Mouse (Mus musculus): ENCODE data around the gene Gm32742.
"Not testable (repeated sequence)": the region's sequence is repeated elsewhere in the genome, so short reads cannot be mapped to it uniquely, and the experiment has no call there.

Gene Gm32742

GRCm38 (mm10) chr9:51147294-51147693, 18.0 kb downstream of the Gm32742 start:
- DNase-seq (ENCODE audit: low spot score), result no peak

GRCm38 (mm10) chr9:51146496-51146895, 18.8 kb downstream of the Gm32742 start:
- DNase-seq (ENCODE audit: low spot score), result no peak

- no peak for DNase-seq (ENCODE audit: low spot score)
Measured at GRCm38 (mm10) chr9:51144218-51144617, 21.1 kb downstream of the Gm32742 start.

- DNase-seq (ENCODE audit: low spot score), result no peak
Measured at GRCm38 (mm10) chr9:51143437-51143836, 21.9 kb downstream of the Gm32742 start.

- no peak for DNase-seq (ENCODE audit: low spot score)
Measured at GRCm38 (mm10) chr9:51140711-51141110, 24.6 kb downstream of the Gm32742 start.

GRCm38 (mm10) chr9:51139401-51139800, 25.9 kb downstream of the Gm32742 start:
- DNase-seq (ENCODE audit: low spot score), result not testable (repeated sequence)

GRCm38 (mm10) chr9:51138301-51138700, 27.0 kb downstream of the Gm32742 start:
- no peak for DNase-seq (ENCODE audit: low spot score)

- DNase-seq (ENCODE audit: low spot score), result no peak
Measured at GRCm38 (mm10) chr9:51137836-51138235, 27.5 kb downstream of the Gm32742 start.

- DNase-seq (ENCODE audit: low spot score), result no peak
Measured at GRCm38 (mm10) chr9:51137432-51137831, 27.9 kb downstream of the Gm32742 start.

GRCm38 (mm10) chr9:51136985-51137384, 28.3 kb downstream of the Gm32742 start:
- peak; percentile 17 for DNase-seq (ENCODE audit: low spot score)

GRCm38 (mm10) chr9:51114767-51115166, 50.5 kb downstream of the Gm32742 start:
- DNase-seq (ENCODE audit: low spot score), result no peak

- no peak for DNase-seq (ENCODE audit: low spot score)
Measured at GRCm38 (mm10) chr9:51105751-51106150, 59.6 kb downstream of the Gm32742 start.

GRCm38 (mm10) chr9:51103808-51104514, 61.4 kb downstream of the Gm32742 start:
- peak; percentile 42 for DNase-seq (ENCODE audit: low spot score)

- DNase-seq (ENCODE audit: low spot score), result peak; percentile 14
Measured at GRCm38 (mm10) chr9:51102963-51103807, 62.1 kb downstream of the Gm32742 start.

GRCm38 (mm10) chr9:51101756-51102425, 63.4 kb downstream of the Gm32742 start, which contains the start of gene 4833427G06Rik:
TSS of gene 4833427G06Rik (minus strand) at chr9:51102078.
- peak; percentile 38 for DNase-seq (ENCODE audit: low spot score)

GRCm38 (mm10) chr9:51096306-51096705, 69.0 kb downstream of the Gm32742 start:
- DNase-seq (ENCODE audit: low spot score), result no peak

GRCm38 (mm10) chr9:51093697-51094096, 71.6 kb downstream of the Gm32742 start:
- no peak for DNase-seq (ENCODE audit: low spot score)

GRCm38 (mm10) chr9:51081614-51082013, 83.7 kb downstream of the Gm32742 start:
- DNase-seq (ENCODE audit: low spot score), result no peak
